Mouse (Mus musculus) forebrain, embryonic 11.5 days (tissue): ENCODE data around the gene Pgrmc1. TPM values are rescaled to one million over a fixed set of nuclear protein-coding genes. Genes with fewer than 3 reads are reported as not detected.
A peak's percentile ranks its signal among the peaks of the same experiment; 100 is the strongest.

Experiments
- ATAC-seq: fragments of 200-750 bp; cut with Nextera tagmentation; replicated peaks from 2 replicates; pipeline ENCODE4 v1.8.0; 2017; ENCODE audit warnings: moderate TSS enrichment; ENCODE audit not compliant: low FRiP score
- DNase-seq: peaks from one replicate; pipeline ENCODE4 v3.0.0-alpha.2; 2017; ENCODE audit warnings: low spot score
- H3K27ac ChIP-seq: fragments of 300-500 bp; sonication (generic); 2 replicates; pipeline ENCODE4 v1.5.1; 2014; ENCODE audit warnings: low read depth, low read length
- H3K27me3 ChIP-seq: fragments of 300-500 bp; sonication (generic); 2 replicates; pipeline ENCODE4 v1.6.1; 2014; ENCODE audit warnings: mild to moderate bottlenecking, low read length, mixed read lengths; ENCODE audit not compliant: control insufficient read depth, insufficient read depth
- H3K36me3 ChIP-seq: fragments of 300-500 bp; sonication (generic); 2 replicates; pipeline ENCODE4 v1.6.1; 2014; ENCODE audit warnings: mild to moderate bottlenecking, low read length, moderate library complexity, mixed read lengths; ENCODE audit not compliant: control insufficient read depth, insufficient read depth
- H3K4me1 ChIP-seq: fragments of 300-500 bp; sonication (generic); replicated peaks from 2 replicates; pipeline ENCODE4 v1.6.1; 2014; ENCODE audit warnings: low read length, mixed read lengths; ENCODE audit not compliant: control insufficient read depth, insufficient read depth
- H3K4me2 ChIP-seq: fragments of 300-500 bp; sonication (generic); 2 replicates; pipeline ENCODE4 v1.6.1; 2014; ENCODE audit warnings: low read depth, mild to moderate bottlenecking, low read length, moderate library complexity, mixed read lengths; ENCODE audit not compliant: severe bottlenecking
- H3K4me3 ChIP-seq: fragments of 300-500 bp; sonication (generic); 2 replicates; pipeline ENCODE4 v1.5.1; 2014; ENCODE audit warnings: low read depth, low read length
- H3K9ac ChIP-seq: fragments of 300-500 bp; sonication (generic); 2 replicates; pipeline ENCODE4 v1.6.1; 2014; ENCODE audit warnings: low read length
- H3K9me3 ChIP-seq: fragments of 300-500 bp; sonication (generic); 2 replicates; pipeline ENCODE4 v1.6.1; 2016; ENCODE audit warnings: low read length, mixed read lengths; ENCODE audit not compliant: control insufficient read depth
- WGBS: fragments of 180-500 bp; shearing (Covaris S2); extraction: QIAGEN DNeasy Blood & Tissue Kit; methylation state at CpG from one replicate; pipeline ENCODE4 v1.1.7; 2014; 5-methylcytosine and 5-hydroxymethylcytosine counted together
- polyA plus RNA-seq: library from polyadenylated mRNA; unstranded; fragments of >200 nt; fragmentation: Nextera tagmentation; extraction: Ambion mirVana; gene quantifications from 2 replicates; pipeline ENCODE4 v1.2.1, GENCODE M21; 2014

Pgrmc1 gene
- polyA plus RNA-seq, 1 experiment from 2014 or later: 393 TPM

GRCm38 (mm10) chrX:36640046-36640445 lies 42.0 kb downstream of the Pgrmc1 start:
- Histone ChIP-seq H3K4me1 (no peaks in the 10 kb centered on the region), H3K27ac (no peak overlapping the region), H3K4me3 (no peak overlapping the region), H3K27me3 (no peaks in the 10 kb centered on the region), H3K4me2 (no peak overlapping the region), H3K36me3 (no peaks in the 10 kb centered on the region), H3K9me3 (no peaks in the 10 kb centered on the region), H3K9ac (no peak overlapping the region)
- DNase-seq (no peak), ATAC-seq (no peak)
- 84% methylated on average over 6 of the region's 6 CpGs for WGBS

- DNase-seq (peak; percentile 90), ATAC-seq (peak; percentile 95)
- Histone ChIP-seq H3K36me3 (no peaks in the 10 kb centered on the region), H3K27me3 (no peaks in the 10 kb centered on the region), H3K4me2 (peak within 1 kb of the TSS; percentile 45), H3K27ac (no peak within 1 kb of the TSS), H3K9me3 (no peaks in the 10 kb centered on the region), H3K4me3 (peak within 1 kb of the TSS; percentile 53), H3K4me1 (no peaks in the 10 kb centered on the region), H3K9ac (peak within 1 kb of the TSS; percentile 57)
- 20% methylated on average over 44 of the region's 60 CpGs for WGBS
These were observed 46.9 kb downstream of the Pgrmc1 start, which contains the start of gene Akap17b for GRCm38 (mm10) chrX:36644657-36645551. Akap17b (minus strand) TSS chrX:36645395.

Other genes with a start within 250 kb of the Pgrmc1 start
- gene Gm6268, start 196.9 kb upstream of the Pgrmc1 start, polyA plus RNA-seq: not detected in 2 replicates
- gene Gm14569, start 106.4 kb upstream of the Pgrmc1 start, polyA plus RNA-seq: not detected in 2 replicates
- gene Akap17b, start 47.2 kb downstream of the Pgrmc1 start, polyA plus RNA-seq: 3.6 and 3.8 TPM in 2 replicates
- gene Slc25a43, start 145.5 kb downstream of the Pgrmc1 start, polyA plus RNA-seq: 0.57 and 0.68 TPM in 2 replicates
- 819 and 859 TPM in 2 replicates for gene Slc25a5, start 197.4 kb downstream of the Pgrmc1 start, polyA plus RNA-seq